Mouse (Mus musculus): ENCODE measurements around the gene Gm14597.
"Not testable (repeated sequence)": the region's sequence is repeated elsewhere in the genome, so short reads cannot be mapped to it uniquely, and the experiment has no call there.

- not testable (repeated sequence) for TF ChIP-seq CTCF (IDR thresholded peaks at IDR 0.05; ENCODE audit: control insufficient read depth, insufficient read depth, insufficient read length); MYOG (IDR thresholded peaks at IDR 0.05; ENCODE audit: control insufficient read depth, extremely low read depth, insufficient read length); USF1 (IDR thresholded peaks at IDR 0.05; ENCODE audit: low read depth); CEBPB (IDR thresholded peaks at IDR 0.05; ENCODE audit: low read depth); MAX (IDR thresholded peaks at IDR 0.05)
Observed at GRCm38 (mm10) chrX:53581407-53581806, 27.4 kb downstream of the Gm14597 start.
